17 mouse cellular contexts compared by ENCODE assay signal in genomic region chr14:61715746-61716145, GRCm38 (mm10).
DNase-seq lines count a peak whose midpoint lies in the region; ATAC-seq and TF ChIP-seq lines count a peak whose summit lies in the region.
"Had no signal": no experiment of that assay in that cellular context is flagged by ENCODE, and none has a peak within 500 bp of the region (broad histone marks: within the 10 kb centered on the region; RNA-seq: fewer than 3 reads in every experiment).

No protein-coding gene starts in this region.

- H3K9me3 ChIP-seq in kidney, embryonic 15.5 days (replicated peaks), result peaks cover 6% of the 10 kb centered on the region; the same call in 1 of the 2 replicates
- peaks cover 7% of the 10 kb centered on the region for H3K9me3 ChIP-seq in hindbrain, embryonic 13.5 days
- H3K9me3 ChIP-seq: G1E had no signal

- no peaks in the 10 kb centered on the region; the same call in 1 of the 2 replicates for H3K4me1 ChIP-seq in kidney, adult 2 months (ENCODE audit: control insufficient read depth, insufficient read depth, low read length)
- 0 out of 2 replicates have a peak, but pooled peaks cover 2% of the 10 kb centered on the region for H3K4me1 ChIP-seq in kidney, embryonic 15.5 days
- H3K4me1 ChIP-seq in hindbrain, embryonic 13.5 days (replicated peaks), result peaks cover 3% of the 10 kb centered on the region; the same call in 1 of the 2 replicates
- H3K4me1 ChIP-seq: forebrain, embryonic 15.5 days; heart, embryonic 13.5 days; hindbrain, embryonic 10.5 days had no signal

- H3K4me2 ChIP-seq in kidney, embryonic 15.5 days, result no peak overlapping the region
- no peak overlapping the region for H3K4me2 ChIP-seq in hindbrain, embryonic 13.5 days
- H3K4me2 ChIP-seq: forebrain, embryonic 15.5 days; heart, embryonic 13.5 days; limb, embryonic 15.5 days; midbrain, embryonic 11.5 days had no signal

- DNase-seq in kidney, adult 2 months, result no peak
- DNase-seq in thymus, postnatal 4 days, result peak; percentile 52
- DNase-seq in thymus, postnatal 10 days (ENCODE audit: low spot score in 2 of 2), result no peak
- DNase-seq in ZHBTc4 (ENCODE audit: low read depth, low spot score), result peak; percentile 35
- DNase-seq in ovary, postnatal 14 days (ENCODE audit: low spot score), result no peak
- DNase-seq: cerebellum, adult 9-10 months; embryo, embryonic 11 days; gastrocnemius, postnatal 10 days; kidney, adult 11 months had no signal

- 0 out of 2 replicates have a peak, but pooled peaks have one; percentile 7 for TF ChIP-seq CTCF in kidney, adult 2 months (conservative IDR thresholded peaks at IDR 0.05; ENCODE audit: insufficient read depth, insufficient read length, low read depth, low read length)

- WGBS in kidney, adult 2 months, result 97% methylated on average over 4 of the region's 4 CpGs
- WGBS in kidney, embryonic 15.5 days, result 95% methylated on average over 4 of the region's 4 CpGs
- WGBS in hindbrain, embryonic 13.5 days, result 96% methylated on average over 4 of the region's 4 CpGs

- H3K27me3 ChIP-seq in kidney, adult 2 months (replicated peaks; ENCODE audit: control insufficient read depth, insufficient read depth, low read length), result no peaks in the 10 kb centered on the region
- no peaks in the 10 kb centered on the region for H3K27me3 ChIP-seq in kidney, embryonic 15.5 days
- no peaks in the 10 kb centered on the region for H3K27me3 ChIP-seq in hindbrain, embryonic 13.5 days
- H3K27me3 ChIP-seq: forebrain, embryonic 15.5 days; heart, embryonic 13.5 days; limb, embryonic 15.5 days had no signal

- no peak overlapping the region for H3K4me3 ChIP-seq in kidney, adult 2 months (ENCODE audit: insufficient read depth, low read depth, low read length)
- H3K4me3 ChIP-seq in kidney, embryonic 15.5 days (replicated peaks), result no peak overlapping the region
- no peak overlapping the region for H3K4me3 ChIP-seq in hindbrain, embryonic 13.5 days
- H3K4me3 ChIP-seq: forebrain, embryonic 15.5 days; heart, embryonic 13.5 days; hindbrain, embryonic 10.5 days; limb, embryonic 15.5 days had no signal

- no peaks in the 10 kb centered on the region for H3K36me3 ChIP-seq in kidney, adult 2 months (ENCODE audit: control insufficient read depth, insufficient read depth, low read length)
- no peaks in the 10 kb centered on the region for H3K36me3 ChIP-seq in kidney, embryonic 15.5 days
- H3K36me3 ChIP-seq in hindbrain, embryonic 13.5 days, result no peaks in the 10 kb centered on the region
- H3K36me3 ChIP-seq: forebrain, embryonic 15.5 days; G1E; heart, embryonic 13.5 days; hindbrain, embryonic 10.5 days; limb, embryonic 15.5 days had no signal

- H3K27ac ChIP-seq in kidney, adult 2 months (ENCODE audit: insufficient read depth, low read depth, low read length), result no peak overlapping the region
- H3K27ac ChIP-seq in kidney, embryonic 15.5 days, result no peak overlapping the region
- H3K27ac ChIP-seq in hindbrain, embryonic 13.5 days, result no peak overlapping the region
- H3K27ac ChIP-seq: forebrain, embryonic 15.5 days; heart, embryonic 13.5 days; hindbrain, embryonic 10.5 days; limb, embryonic 15.5 days had no signal

- ATAC-seq in kidney, embryonic 15.5 days (replicated peaks; ENCODE audit: low FRiP score), result no peak
- no peak for ATAC-seq in hindbrain, embryonic 13.5 days (ENCODE audit: low FRiP score)
- ATAC-seq: forebrain, embryonic 15.5 days had no signal

- TF ChIP-seq POLR2A in kidney, adult 2 months (IDR thresholded peaks at IDR 0.05; ENCODE audit: low read depth, low read length), result no peak

- no peak overlapping the region for H3K9ac ChIP-seq in kidney, embryonic 15.5 days
- H3K9ac ChIP-seq in hindbrain, embryonic 13.5 days, result no peak overlapping the region
- H3K9ac ChIP-seq: forebrain, embryonic 15.5 days; heart, embryonic 13.5 days; limb, embryonic 15.5 days had no signal

Comparison
In these comparisons a context has a peak if more than half of its experiments do, and no peak if none do; other contexts are left out.
1. DNase-seq: peak in thymus, postnatal 4 days (single experiment) and ZHBTc4 (single experiment); none in kidney, adult 2 months (single experiment), thymus, postnatal 10 days (0 of 2) and ovary, postnatal 14 days (single experiment).